Mouse (Mus musculus) R1 (cell line): ENCODE results near the gene Stk40.
A peak's percentile ranks its signal among the peaks of the same experiment; 100 is the strongest.

Source experiments
- DNase-seq: peaks from one replicate; pipeline ENCODE4 v3.0.0-alpha.2; 2018; ENCODE audit warnings: low read depth, low spot score

Stk40 gene

GRCm38 (mm10) chr4:126103590-126104068, at the start of gene Stk40:
TSS of gene Stk40 (plus strand) at chr4:126103957.
- peak; percentile 99 for DNase-seq

GRCm38 (mm10) chr4:126057207-126058133, 46.3 kb upstream of the Stk40 start:
- DNase-seq: peak; percentile 47

GRCm38 (mm10) chr4:126058134-126058996, 45.4 kb upstream of the Stk40 start, which contains the start of gene Oscp1:
TSS of gene Oscp1 (plus strand) at chr4:126058565.
- DNase-seq: peak; percentile 98

GRCm38 (mm10) chr4:126058997-126059362, 44.8 kb upstream of the Stk40 start:
- DNase-seq: no peak

- DNase-seq: peak; percentile 60
These were observed 40.9 kb upstream of the Stk40 start for GRCm38 (mm10) chr4:126062856-126063255.

- no peak for DNase-seq
These were observed 38.5 kb upstream of the Stk40 start for GRCm38 (mm10) chr4:126065241-126065640.

GRCm38 (mm10) chr4:126067401-126068077, 36.2 kb upstream of the Stk40 start:
- no peak for DNase-seq

GRCm38 (mm10) chr4:126068842-126069241, 34.9 kb upstream of the Stk40 start:
- DNase-seq: no peak

- no peak for DNase-seq
These were observed 25.9 kb upstream of the Stk40 start for GRCm38 (mm10) chr4:126077833-126078232.

- no peak for DNase-seq
These were observed 24.5 kb upstream of the Stk40 start for GRCm38 (mm10) chr4:126079266-126079665.

GRCm38 (mm10) chr4:126081601-126082000, 22.2 kb upstream of the Stk40 start:
- DNase-seq: peak; percentile 85

GRCm38 (mm10) chr4:126083021-126083420, 20.7 kb upstream of the Stk40 start:
- no peak for DNase-seq

- no peak for DNase-seq
These were observed 19.4 kb upstream of the Stk40 start for GRCm38 (mm10) chr4:126084382-126084781.

GRCm38 (mm10) chr4:126085996-126086576, 17.7 kb upstream of the Stk40 start:
- DNase-seq: peak; percentile 85

- no peak for DNase-seq
These were observed 13.5 kb upstream of the Stk40 start for GRCm38 (mm10) chr4:126090101-126090847.

GRCm38 (mm10) chr4:126090848-126091124, 13.0 kb upstream of the Stk40 start:
- no peak for DNase-seq

GRCm38 (mm10) chr4:126091873-126092272, 11.9 kb upstream of the Stk40 start:
- DNase-seq: no peak

GRCm38 (mm10) chr4:126095622-126096430, 7.9 kb upstream of the Stk40 start:
- peak; percentile 56 for DNase-seq

GRCm38 (mm10) chr4:126096464-126097111, 7.2 kb upstream of the Stk40 start, which contains the start of gene Lsm10:
TSS of gene Lsm10 (plus strand) at chr4:126096623.
- peak; percentile 99 for DNase-seq
